Mouse (Mus musculus): Measurements from ENCODE around the gene Olfr728. TPM values are rescaled to one million over a fixed set of nuclear protein-coding genes. Genes with fewer than 3 reads are reported as not detected.

Olfr728 gene
- polyA plus RNA-seq (2014; fragmentation: Illumina TruSeq; extraction: RNeasy Lipid Tissue Mini Kit (QIAGEN cat#74804); ENCODE audit: low read depth, low replicate concordance) = not detected

GRCm38 (mm10) chr14:50142580-50142979, at the start of gene Olfr728:
Olfr728 (minus strand) TSS chr14:50142680.

GRCm38 (mm10) chr14:50188098-50188497, 45.6 kb upstream of the Olfr728 start, which contains the start of gene Olfr730:
Olfr730 (minus strand) TSS chr14:50188198.

GRCm38 (mm10) chr14:50152810-50153209, 10.3 kb upstream of the Olfr728 start, which contains the start of gene Olfr729:
Olfr729 (minus strand) TSS chr14:50152910.

GRCm38 (mm10) chr14:50122886-50123285, 19.6 kb downstream of the Olfr728 start, which contains the start of gene Olfr727:
Olfr727 (plus strand) TSS chr14:50123186.

GRCm38 (mm10) chr14:50090853-50091252, 51.6 kb downstream of the Olfr728 start, which contains the start of gene Olfr726:
Olfr726 (minus strand) TSS chr14:50090953.

Other genes starting within 250 kb of the Olfr728 start
- not detected for gene Olfr722, start 240.7 kb downstream of the Olfr728 start, polyA plus RNA-seq (2014; fragmentation: Illumina TruSeq; extraction: RNeasy Lipid Tissue Mini Kit (QIAGEN cat#74804); ENCODE audit: low read depth, low replicate concordance)
- not detected for gene Olfr723, start 210.9 kb downstream of the Olfr728 start, polyA plus RNA-seq (2014; fragmentation: Illumina TruSeq; extraction: RNeasy Lipid Tissue Mini Kit (QIAGEN cat#74804); ENCODE audit: low read depth, low replicate concordance)
- not detected for gene Olfr724, start 179.4 kb downstream of the Olfr728 start, polyA plus RNA-seq (2014; fragmentation: Illumina TruSeq; extraction: RNeasy Lipid Tissue Mini Kit (QIAGEN cat#74804); ENCODE audit: low read depth, low replicate concordance)
- not detected for gene Olfr725, start 102.3 kb downstream of the Olfr728 start, polyA plus RNA-seq (2014; fragmentation: Illumina TruSeq; extraction: RNeasy Lipid Tissue Mini Kit (QIAGEN cat#74804); ENCODE audit: low read depth, low replicate concordance)
- gene Olfr726, start 51.7 kb downstream of the Olfr728 start, polyA plus RNA-seq (2014; fragmentation: Illumina TruSeq; extraction: RNeasy Lipid Tissue Mini Kit (QIAGEN cat#74804); ENCODE audit: low read depth, low replicate concordance) = not detected
- gene Olfr727, start 19.5 kb downstream of the Olfr728 start, polyA plus RNA-seq (2014; fragmentation: Illumina TruSeq; extraction: RNeasy Lipid Tissue Mini Kit (QIAGEN cat#74804); ENCODE audit: low read depth, low replicate concordance) = not detected
- gene Olfr729, start 10.2 kb upstream of the Olfr728 start, polyA plus RNA-seq (2014; fragmentation: Illumina TruSeq; extraction: RNeasy Lipid Tissue Mini Kit (QIAGEN cat#74804); ENCODE audit: low read depth, low replicate concordance) = not detected
- gene Olfr730, start 45.5 kb upstream of the Olfr728 start, polyA plus RNA-seq (2014; fragmentation: Illumina TruSeq; extraction: RNeasy Lipid Tissue Mini Kit (QIAGEN cat#74804); ENCODE audit: low read depth, low replicate concordance) = not detected
- 0.41 TPM for gene Olfr731, start 99.2 kb upstream of the Olfr728 start, polyA plus RNA-seq (2014; fragmentation: Illumina TruSeq; extraction: RNeasy Lipid Tissue Mini Kit (QIAGEN cat#74804); ENCODE audit: low read depth, low replicate concordance)
- gene Olfr732, start 141.5 kb upstream of the Olfr728 start, polyA plus RNA-seq (2014; fragmentation: Illumina TruSeq; extraction: RNeasy Lipid Tissue Mini Kit (QIAGEN cat#74804); ENCODE audit: low read depth, low replicate concordance) = 0.49 TPM
- 0.56 TPM for gene Olfr733, start 158.8 kb upstream of the Olfr728 start, polyA plus RNA-seq (2014; fragmentation: Illumina TruSeq; extraction: RNeasy Lipid Tissue Mini Kit (QIAGEN cat#74804); ENCODE audit: low read depth, low replicate concordance)
- gene Olfr734, start 184.1 kb upstream of the Olfr728 start, polyA plus RNA-seq (2014; fragmentation: Illumina TruSeq; extraction: RNeasy Lipid Tissue Mini Kit (QIAGEN cat#74804); ENCODE audit: low read depth, low replicate concordance) = 0.56 TPM
- 0.63 TPM for gene Olfr735, start 206.2 kb upstream of the Olfr728 start, polyA plus RNA-seq (2014; fragmentation: Illumina TruSeq; extraction: RNeasy Lipid Tissue Mini Kit (QIAGEN cat#74804); ENCODE audit: low read depth, low replicate concordance)
- 0.10 TPM for gene Tlr11, start 215.2 kb upstream of the Olfr728 start, polyA plus RNA-seq (2014; fragmentation: Illumina TruSeq; extraction: RNeasy Lipid Tissue Mini Kit (QIAGEN cat#74804); ENCODE audit: low read depth, low replicate concordance)
- 0.10 TPM for gene Olfr736, start 238.5 kb upstream of the Olfr728 start, polyA plus RNA-seq (2014; fragmentation: Illumina TruSeq; extraction: RNeasy Lipid Tissue Mini Kit (QIAGEN cat#74804); ENCODE audit: low read depth, low replicate concordance)